9 mouse cellular contexts compared by ENCODE assay signal in the genomic region with DNA sequence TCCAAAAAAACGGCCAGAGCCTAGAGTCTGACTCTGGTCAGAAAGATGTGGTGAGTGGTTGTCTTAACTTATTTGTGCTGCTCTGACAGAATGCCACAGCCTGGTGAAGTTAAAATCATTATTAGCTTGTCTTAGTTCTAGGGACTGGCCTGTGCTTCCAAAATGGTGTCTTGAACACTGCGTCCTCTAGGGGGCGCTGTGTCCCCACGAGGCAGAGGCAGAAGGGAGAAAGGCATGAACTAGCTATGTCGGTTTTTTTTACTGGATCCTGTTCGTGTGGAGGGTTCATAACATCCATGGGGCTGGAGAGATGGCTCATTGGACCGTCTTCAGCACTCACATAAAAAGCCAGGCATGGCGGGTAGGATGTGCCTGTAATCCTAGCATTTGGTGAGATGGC. TPM values are rescaled to one million over a fixed set of nuclear protein-coding genes. Genes with fewer than 3 reads are reported as not detected.
DNase-seq lines count a peak whose midpoint lies in the region; ATAC-seq and TF ChIP-seq lines count a peak whose summit lies in the region.
"Had no signal": no experiment of that assay in that cellular context is flagged by ENCODE, and none has a peak within 500 bp of the region (broad histone marks: within the 10 kb centered on the region; RNA-seq: fewer than 3 reads in every experiment).

No protein-coding gene starts in this region.

- peak overlapping the region; percentile 72; the same call in 1 of the 2 replicates for H3K27ac ChIP-seq in intestine, postnatal 0 days (ENCODE audit: low read depth, low read length)
- H3K27ac ChIP-seq in intestine, embryonic 15.5 days = no peak overlapping the region
- no peak overlapping the region for H3K27ac ChIP-seq in ES-Bruce4 (ENCODE audit: insufficient read depth, low read length)
- no peak overlapping the region for H3K27ac ChIP-seq in liver, adult 2 months (replicated peaks; ENCODE audit: insufficient read depth, low read depth, low read length)

- H3K9ac ChIP-seq in intestine, postnatal 0 days (ENCODE audit: low read depth, low read length) = no peak overlapping the region
- H3K9ac ChIP-seq in intestine, embryonic 15.5 days = no peak overlapping the region
- 0 out of 2 replicates have a peak overlapping the region, but pooled peaks have one; percentile 15 for H3K9ac ChIP-seq in ES-Bruce4 (ENCODE audit: low read depth, poor library complexity, severe bottlenecking)
- H3K9ac ChIP-seq in liver, adult 2 months (ENCODE audit: low read depth, low read length) = no peak overlapping the region

- no peaks in the 10 kb centered on the region for H3K9me3 ChIP-seq in intestine, postnatal 0 days (ENCODE audit: control insufficient read depth)
- no peaks in the 10 kb centered on the region for H3K9me3 ChIP-seq in intestine, embryonic 15.5 days
- no peaks in the 10 kb centered on the region for H3K9me3 ChIP-seq in ES-Bruce4 (replicated peaks; ENCODE audit: control insufficient read depth, insufficient read depth, low read length, poor library complexity, severe bottlenecking)
- H3K9me3 ChIP-seq: megakaryocyte, embryonic 14.5 days had no signal

- H3K27me3 ChIP-seq in intestine, postnatal 0 days (replicated peaks; ENCODE audit: control insufficient read depth, insufficient read depth, low read length) = no peaks in the 10 kb centered on the region
- no peaks in the 10 kb centered on the region for H3K27me3 ChIP-seq in intestine, embryonic 15.5 days (replicated peaks)
- no peaks in the 10 kb centered on the region for H3K27me3 ChIP-seq in ES-Bruce4 (ENCODE audit: control insufficient read depth, insufficient read depth, low read length, poor library complexity, severe bottlenecking)
- no peaks in the 10 kb centered on the region for H3K27me3 ChIP-seq in liver, adult 2 months (ENCODE audit: control insufficient read depth, insufficient read depth, low read length)

- WGBS in intestine, postnatal 0 days = 32% methylated on average over 8 of the region's 8 CpGs
- WGBS in intestine, embryonic 15.5 days = 35% methylated on average over 8 of the region's 8 CpGs
- WGBS in liver, adult 2 months = 31% methylated on average over 8 of the region's 8 CpGs

- no peaks in the 10 kb centered on the region; the same call in 1 of the 2 replicates for H3K4me1 ChIP-seq in intestine, postnatal 0 days (replicated peaks; ENCODE audit: control insufficient read depth, insufficient read depth, low read length)
- no peaks in the 10 kb centered on the region; the same call in 1 of the 2 replicates for H3K4me1 ChIP-seq in intestine, embryonic 15.5 days (replicated peaks)
- H3K4me1 ChIP-seq in ES-Bruce4 (ENCODE audit: control insufficient read depth, insufficient read depth, low read length) = no peaks in the 10 kb centered on the region
- H3K4me1 ChIP-seq in liver, adult 2 months (ENCODE audit: control insufficient read depth, insufficient read depth, low read length) = peaks cover 2% of the 10 kb centered on the region; the same call in 1 of the 2 replicates

- H3K79me2 ChIP-seq in liver, adult 2 months (ENCODE audit: control insufficient read depth, insufficient read depth, low read length) = no peaks in the 10 kb centered on the region

- TF ChIP-seq POLR2A in ES-Bruce4 (IDR thresholded peaks at IDR 0.05; ENCODE audit: insufficient read depth, low read length) = no peak
- TF ChIP-seq POLR2A in liver, adult 2 months (IDR thresholded peaks at IDR 0.05; ENCODE audit: extremely low read depth, insufficient read depth, low read length) = no peak

- no peak for TF ChIP-seq EP300 in ES-Bruce4 (IDR thresholded peaks at IDR 0.05; ENCODE audit: insufficient read depth, low read depth, low read length)

- H3K4me2 ChIP-seq in intestine, postnatal 0 days (replicated peaks; ENCODE audit: low read depth) = no peak overlapping the region
- H3K4me2 ChIP-seq in intestine, embryonic 15.5 days (replicated peaks) = no peak overlapping the region

- TF ChIP-seq CTCF in intestine, postnatal 0 days (IDR thresholded peaks at IDR 0.05; ENCODE audit: low read depth) = peak; percentile 95
- peak; percentile 99 for TF ChIP-seq CTCF in ES-Bruce4 (IDR thresholded peaks at IDR 0.05; ENCODE audit: low read depth, low read length)
- TF ChIP-seq CTCF in liver, adult 2 months (IDR thresholded peaks at IDR 0.05; ENCODE audit: low read depth, low read length) = peak; percentile 95

- DNase-seq in adrenal gland, postnatal 25 days = peak; percentile 75
- DNase-seq in gastrocnemius, postnatal 10 days = peak; percentile 64
- peak; percentile 48 for DNase-seq in liver, adult 2 months (ENCODE audit: extremely low read depth, low read depth, low spot score)
- DNase-seq in right cerebral cortex, postnatal 25 days = peak; percentile 28

- ATAC-seq in intestine, postnatal 0 days = peak; percentile 7; the same call in 1 of the 2 replicates
- ATAC-seq in intestine, embryonic 15.5 days = no peak
- no peak for ATAC-seq in frontal cortex, adult (ENCODE audit: low TSS enrichment)

- no peak overlapping the region for H3K4me3 ChIP-seq in intestine, postnatal 0 days (ENCODE audit: low read depth, low read length)
- no peak overlapping the region for H3K4me3 ChIP-seq in intestine, embryonic 15.5 days (replicated peaks)
- H3K4me3 ChIP-seq in ES-Bruce4 (ENCODE audit: low read depth, low read length) = peak overlapping the region; percentile 38; the same call in 1 of the 2 replicates
- no peak overlapping the region for H3K4me3 ChIP-seq in liver, adult 2 months (ENCODE audit: insufficient read depth, low read depth, low read length)
- H3K4me3 ChIP-seq: megakaryocyte, embryonic 14.5 days had no signal

- no peaks in the 10 kb centered on the region for H3K36me3 ChIP-seq in intestine, postnatal 0 days (ENCODE audit: control insufficient read depth, insufficient read depth)
- no peaks in the 10 kb centered on the region for H3K36me3 ChIP-seq in intestine, embryonic 15.5 days
- no peaks in the 10 kb centered on the region for H3K36me3 ChIP-seq in ES-Bruce4 (ENCODE audit: control insufficient read depth, insufficient read depth, low read length, poor library complexity, severe bottlenecking)
- H3K36me3 ChIP-seq in liver, adult 2 months (ENCODE audit: control insufficient read depth, insufficient read depth, low read length) = no peaks in the 10 kb centered on the region

RNA-seq across cellular contexts. Expression of a gene that starts 3.0 kb away (rescaled TPM):
- 0.09 and 0.22 TPM in 2 replicates for polyA plus RNA-seq in intestine, postnatal 0 days (2015; fragmentation: Nextera tagmentation; extraction: Ambion mirVana)
- 0.13 and 0.15 TPM in 2 replicates for polyA plus RNA-seq in intestine, embryonic 15.5 days (2015; fragmentation: Nextera tagmentation; extraction: Ambion mirVana)
- polyA plus RNA-seq in ES-Bruce4 (2011; ENCODE audit: insufficient read depth, insufficient read length, low read depth, missing spikeins) = 0.49 and 0.58 TPM in 2 replicates
- total RNA-seq in adrenal gland, postnatal 25 days (2021) = 0.95 and 1.5 TPM in 2 replicates
- under 1 TPM; 0.66 to 0.68 TPM for total RNA-seq in gastrocnemius, postnatal 10 days (2021)
- total RNA-seq in liver, adult 2 months (2014; rRNA removed) = not detected in 2 replicates
- not detected in 2 replicates for polyA plus RNA-seq in liver, adult 2 months (2012; rRNA removed)

RNA-seq across cellular contexts. Expression of a gene that starts 53.0 kb away (rescaled TPM):
- polyA plus RNA-seq in intestine, postnatal 0 days (2015; fragmentation: Nextera tagmentation; extraction: Ambion mirVana) = 3.0 and 4.1 TPM in 2 replicates
- polyA plus RNA-seq in intestine, embryonic 15.5 days (2015; fragmentation: Nextera tagmentation; extraction: Ambion mirVana) = 20.4 and 21.6 TPM in 2 replicates
- polyA plus RNA-seq in ES-Bruce4 (2011; ENCODE audit: insufficient read depth, insufficient read length, low read depth, missing spikeins) = 162 and 167 TPM in 2 replicates
- total RNA-seq in adrenal gland, postnatal 25 days (2021) = 5.1 and 5.3 TPM in 2 replicates
- total RNA-seq in gastrocnemius, postnatal 10 days (2021) = 1 to 10 TPM; 3.1 to 5.3 TPM
- total RNA-seq in liver, adult 2 months (2014; rRNA removed) = 0.94 and 1.6 TPM in 2 replicates
- 0.12 and 0.25 TPM in 2 replicates for polyA plus RNA-seq in liver, adult 2 months (2012; rRNA removed)

RNA-seq across cellular contexts. Expression of a gene that starts 53.3 kb away (rescaled TPM):
- polyA plus RNA-seq in intestine, postnatal 0 days (2015; fragmentation: Nextera tagmentation; extraction: Ambion mirVana) = 575 and 580 TPM in 2 replicates
- polyA plus RNA-seq in intestine, embryonic 15.5 days (2015; fragmentation: Nextera tagmentation; extraction: Ambion mirVana) = 1,198 and 1,252 TPM in 2 replicates
- polyA plus RNA-seq in ES-Bruce4 (2011; ENCODE audit: insufficient read depth, insufficient read length, low read depth, missing spikeins) = 3,123 and 3,163 TPM in 2 replicates
- 896 and 928 TPM in 2 replicates for total RNA-seq in adrenal gland, postnatal 25 days (2021)
- total RNA-seq in gastrocnemius, postnatal 10 days (2021) = 100 to 1,000 TPM; 811 to 822 TPM
- total RNA-seq in liver, adult 2 months (2014; rRNA removed) = 401 and 408 TPM in 2 replicates
- polyA plus RNA-seq in liver, adult 2 months (2012; rRNA removed) = 250 and 270 TPM in 2 replicates

RNA-seq across cellular contexts. Expression of a gene that starts 59.2 kb away (rescaled TPM):
- polyA plus RNA-seq in intestine, postnatal 0 days (2015; fragmentation: Nextera tagmentation; extraction: Ambion mirVana) = 32.9 and 36.7 TPM in 2 replicates
- polyA plus RNA-seq in intestine, embryonic 15.5 days (2015; fragmentation: Nextera tagmentation; extraction: Ambion mirVana) = 29.3 and 39.6 TPM in 2 replicates
- 37.0 and 37.1 TPM in 2 replicates for polyA plus RNA-seq in ES-Bruce4 (2011; ENCODE audit: insufficient read depth, insufficient read length, low read depth, missing spikeins)
- total RNA-seq in adrenal gland, postnatal 25 days (2021) = 23.2 and 25.0 TPM in 2 replicates
- 10 to 100 TPM; 17.4 to 17.5 TPM for total RNA-seq in gastrocnemius, postnatal 10 days (2021)
- 11.2 and 13.9 TPM in 2 replicates for total RNA-seq in liver, adult 2 months (2014; rRNA removed)
- 5.6 and 7.3 TPM in 2 replicates for polyA plus RNA-seq in liver, adult 2 months (2012; rRNA removed)
